Mouse (Mus musculus): ENCODE measurements around the gene Spryd3.

The Spryd3 gene

DNA sequence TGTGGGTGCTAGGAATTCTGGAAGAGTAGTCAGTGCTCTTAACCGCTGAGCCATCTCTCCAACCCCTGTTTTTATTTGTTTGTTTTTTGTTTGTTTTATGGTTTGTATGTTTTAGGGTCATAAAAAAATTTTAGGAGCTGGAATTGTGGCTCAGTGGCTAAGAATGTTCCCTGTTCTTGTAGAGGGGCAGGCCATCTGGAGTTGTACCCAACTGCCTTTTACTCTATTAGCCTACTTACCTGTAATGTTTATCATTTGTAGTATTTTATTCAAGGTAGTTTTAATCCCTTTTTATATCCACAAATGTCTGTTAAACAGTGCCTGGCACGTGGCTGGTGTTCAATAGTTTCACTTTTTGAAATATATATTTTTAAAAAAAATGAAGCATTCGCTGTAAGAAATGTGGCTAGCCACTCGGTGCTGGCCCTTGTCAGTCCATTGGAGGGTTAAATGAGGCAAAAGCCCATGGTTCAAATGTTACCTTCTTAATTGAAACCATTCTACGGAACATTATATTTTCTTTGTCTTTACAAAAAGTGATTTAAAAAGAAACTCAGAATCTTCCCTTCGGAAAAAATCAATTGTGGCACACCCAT is 63.0 kb downstream of the Spryd3 start:
- in situ Hi-C loops (cut with MseI, MboI) = no loop called here

DNA sequence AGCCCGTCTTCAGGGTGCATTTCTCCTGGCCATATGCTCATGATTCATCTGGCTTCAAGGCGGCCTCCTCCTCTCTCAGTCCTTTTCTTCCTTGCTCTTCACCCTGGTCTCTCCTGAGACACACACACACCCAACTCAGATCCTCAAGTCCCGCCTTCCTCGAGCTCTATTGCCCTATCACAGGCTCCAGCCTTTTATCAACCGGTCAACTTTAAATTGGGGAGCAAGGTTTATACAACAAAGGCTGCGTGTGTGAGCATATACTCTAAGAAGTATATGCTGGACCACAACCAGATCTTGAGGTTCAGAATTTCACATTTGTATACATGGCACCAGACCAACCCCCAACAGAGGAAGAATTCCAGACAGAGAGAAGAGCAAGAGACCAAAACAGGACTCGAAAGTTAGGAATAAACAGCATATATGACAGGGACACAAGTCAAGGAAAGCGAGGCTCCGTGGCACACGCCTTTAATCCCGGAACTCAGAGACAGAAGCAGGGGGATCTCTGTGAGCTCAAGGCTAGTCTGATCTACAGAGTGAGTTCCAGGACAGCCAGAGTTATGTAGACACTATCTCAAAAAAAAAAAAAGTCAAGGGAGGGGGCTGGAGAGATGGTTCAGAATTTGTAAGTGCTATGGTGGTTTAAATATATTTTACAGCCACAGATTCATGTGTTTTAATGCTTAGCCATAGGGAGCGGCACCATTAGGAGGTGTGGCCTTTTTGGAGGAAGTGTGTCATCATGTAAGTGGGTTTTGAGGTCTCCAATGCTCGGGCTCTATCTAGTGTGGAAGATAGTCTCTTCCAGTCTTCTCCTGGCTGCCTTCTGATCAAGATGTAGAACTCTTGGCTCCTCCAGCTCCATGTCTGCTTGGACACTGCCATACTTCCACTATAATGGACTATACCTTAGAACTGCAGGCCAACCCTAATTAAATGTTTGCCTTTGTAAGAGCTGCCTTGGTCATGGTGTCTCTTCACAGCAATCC is 65.3 kb downstream of the Spryd3 start:
- in situ Hi-C loops (cut with MseI, MboI) = no loop called here
